ENCODE assay signal across 15 mouse cellular contexts in genomic region chr5:27724460-27724859, GRCm38 (mm10).
DNase-seq lines count a peak whose midpoint lies in the region; ATAC-seq and TF ChIP-seq lines count a peak whose summit lies in the region.
"Had no signal": no experiment of that assay in that cellular context is flagged by ENCODE, and none has a peak within 500 bp of the region (broad histone marks: within the 10 kb centered on the region; RNA-seq: fewer than 3 reads in every experiment).

No protein-coding gene starts in this region.

- no peaks in the 10 kb centered on the region for H3K4me1 ChIP-seq in intestine, postnatal 0 days (replicated peaks; ENCODE audit: control insufficient read depth, insufficient read depth, low read length)
- H3K4me1 ChIP-seq in intestine, embryonic 16.5 days (ENCODE audit: control insufficient read depth, insufficient read depth, low read length), result no peaks in the 10 kb centered on the region
- no peaks in the 10 kb centered on the region for H3K4me1 ChIP-seq in midbrain, postnatal 0 days (ENCODE audit: insufficient read depth, low read length)
- no peaks in the 10 kb centered on the region for H3K4me1 ChIP-seq in midbrain, embryonic 10.5 days
- H3K4me1 ChIP-seq: forebrain, embryonic 15.5 days; stomach, embryonic 15.5 days had no signal

- ATAC-seq in intestine, postnatal 0 days, result no peak
- no peak for ATAC-seq in intestine, embryonic 16.5 days
- no peak for ATAC-seq in midbrain, postnatal 0 days (ENCODE audit: low FRiP score)
- ATAC-seq: inflammation-experienced regulatory T-cells, adult 6 months had no signal

- no peak overlapping the region for H3K27ac ChIP-seq in intestine, postnatal 0 days (ENCODE audit: low read depth, low read length)
- no peak overlapping the region for H3K27ac ChIP-seq in intestine, embryonic 16.5 days (ENCODE audit: low read length)
- H3K27ac ChIP-seq in midbrain, postnatal 0 days (ENCODE audit: low read depth, low read length), result no peak overlapping the region
- H3K27ac ChIP-seq in midbrain, embryonic 10.5 days (replicated peaks), result no peak overlapping the region
- H3K27ac ChIP-seq: forebrain, embryonic 15.5 days; liver, embryonic 13.5 days; stomach, embryonic 15.5 days had no signal

- no peaks in the 10 kb centered on the region for H3K27me3 ChIP-seq in intestine, postnatal 0 days (replicated peaks; ENCODE audit: control insufficient read depth, insufficient read depth, low read length)
- H3K27me3 ChIP-seq in intestine, embryonic 16.5 days (replicated peaks; ENCODE audit: control insufficient read depth, insufficient read depth, low read length), result no peaks in the 10 kb centered on the region
- H3K27me3 ChIP-seq in midbrain, postnatal 0 days (ENCODE audit: insufficient read depth, low read length), result no peaks in the 10 kb centered on the region
- H3K27me3 ChIP-seq in midbrain, embryonic 10.5 days (ENCODE audit: low read depth, poor library complexity, severe bottlenecking), result no peaks in the 10 kb centered on the region
- H3K27me3 ChIP-seq: forebrain, embryonic 15.5 days; liver, embryonic 13.5 days; stomach, embryonic 15.5 days had no signal

- no peak overlapping the region for H3K4me2 ChIP-seq in intestine, postnatal 0 days (replicated peaks; ENCODE audit: low read depth)
- H3K4me2 ChIP-seq in intestine, embryonic 16.5 days (ENCODE audit: low read depth, low read length), result no peak overlapping the region
- H3K4me2 ChIP-seq in midbrain, postnatal 0 days (ENCODE audit: low read depth, low read length, poor library complexity, severe bottlenecking), result no peak overlapping the region
- H3K4me2 ChIP-seq: forebrain, embryonic 15.5 days; liver, embryonic 13.5 days; stomach, embryonic 15.5 days had no signal

- H3K4me3 ChIP-seq in intestine, postnatal 0 days (ENCODE audit: low read depth, low read length), result no peak overlapping the region
- no peak overlapping the region for H3K4me3 ChIP-seq in intestine, embryonic 16.5 days (ENCODE audit: low read length)
- H3K4me3 ChIP-seq in midbrain, postnatal 0 days (ENCODE audit: low read depth, low read length), result no peak overlapping the region
- no peak overlapping the region for H3K4me3 ChIP-seq in midbrain, embryonic 10.5 days
- H3K4me3 ChIP-seq: forebrain, embryonic 15.5 days; liver, embryonic 13.5 days; myocyte; stomach, embryonic 15.5 days had no signal

- no peak overlapping the region for H3K9ac ChIP-seq in intestine, postnatal 0 days (ENCODE audit: low read depth, low read length)
- H3K9ac ChIP-seq in intestine, embryonic 16.5 days (ENCODE audit: low read depth, low read length), result no peak overlapping the region
- H3K9ac ChIP-seq in midbrain, postnatal 0 days (replicated peaks; ENCODE audit: low read length, poor library complexity, severe bottlenecking), result no peak overlapping the region
- H3K9ac ChIP-seq: forebrain, embryonic 15.5 days; liver, embryonic 13.5 days; stomach, embryonic 15.5 days had no signal

- no peaks in the 10 kb centered on the region for H3K36me3 ChIP-seq in intestine, postnatal 0 days (ENCODE audit: control insufficient read depth, insufficient read depth)
- no peaks in the 10 kb centered on the region for H3K36me3 ChIP-seq in intestine, embryonic 16.5 days (ENCODE audit: control insufficient read depth, insufficient read depth, low read length)
- H3K36me3 ChIP-seq in midbrain, postnatal 0 days (ENCODE audit: insufficient read depth, low read length), result peaks cover 33% of the 10 kb centered on the region
- H3K36me3 ChIP-seq in midbrain, embryonic 10.5 days, result no peaks in the 10 kb centered on the region
- H3K36me3 ChIP-seq: forebrain, embryonic 15.5 days; liver, embryonic 13.5 days; stomach, embryonic 15.5 days had no signal

- H3K9me3 ChIP-seq in intestine, postnatal 0 days (ENCODE audit: control insufficient read depth), result no peaks in the 10 kb centered on the region
- H3K9me3 ChIP-seq in intestine, embryonic 16.5 days (ENCODE audit: control insufficient read depth, low read length), result no peaks in the 10 kb centered on the region
- no peaks in the 10 kb centered on the region for H3K9me3 ChIP-seq in midbrain, postnatal 0 days (ENCODE audit: low read length)
- no peaks in the 10 kb centered on the region for H3K9me3 ChIP-seq in midbrain, embryonic 10.5 days (replicated peaks)
- H3K9me3 ChIP-seq: forebrain, embryonic 15.5 days; liver, embryonic 13.5 days; stomach, embryonic 15.5 days had no signal

- peak; percentile 67 for TF ChIP-seq CTCF in intestine, postnatal 0 days (IDR thresholded peaks at IDR 0.05; ENCODE audit: low read depth)
- TF ChIP-seq CTCF in midbrain, postnatal 0 days (IDR thresholded peaks at IDR 0.05), result peak; percentile 77

- WGBS in intestine, postnatal 0 days, result 30% methylated on average over 2 of the region's 2 CpGs
- 36% methylated on average over 2 of the region's 2 CpGs for WGBS in intestine, embryonic 16.5 days
- 40% methylated on average over 2 of the region's 2 CpGs for WGBS in midbrain, postnatal 0 days
- WGBS in midbrain, embryonic 10.5 days, result 32% methylated on average over 2 of the region's 2 CpGs

- intact Hi-C loops in left cerebral cortex, postnatal 4 days (cut with DNase I), result no loop called here

- peak; percentile 51 for DNase-seq in midbrain, postnatal 0 days (ENCODE audit: low spot score)
- DNase-seq in midbrain, embryonic 10.5 days (ENCODE audit: low spot score), result no peak
- peak; percentile 15 for DNase-seq in ZHBTc4 (ENCODE audit: low read depth, low spot score)
- DNase-seq in ovary, postnatal 14 days (ENCODE audit: low spot score), result no peak
- DNase-seq in left cerebral cortex, postnatal 4 days, result no peak
- DNase-seq: cerebellum, adult 9-11 months; gastrocnemius, postnatal 36 days; kidney, postnatal 36 days; liver, embryonic 13.5 days had no signal

Comparison
In these comparisons a context has a peak if more than half of its experiments do, and no peak if none do; other contexts are left out.
1. DNase-seq: peak in midbrain, postnatal 0 days (single experiment) and ZHBTc4 (single experiment); none in midbrain, embryonic 10.5 days (single experiment), ovary, postnatal 14 days (single experiment) and left cerebral cortex, postnatal 4 days (single experiment).